Mouse (Mus musculus): ENCODE results near the gene Crybb1. TPM values are rescaled to one million over a fixed set of nuclear protein-coding genes. Genes with fewer than 3 reads are reported as not detected.

Gene Crybb1
- polyA plus RNA-seq, 1 experiment from 2014 or later, result 0.30 TPM

- H3K4me2 ChIP-seq, result peak overlapping the region; percentile 43
- peaks cover 38% of the 10 kb centered on the region for H3K27me3 ChIP-seq
- peak overlapping the region; percentile 65 for H3K27ac ChIP-seq
- peak overlapping the region; percentile 40; the same call in 1 of the 2 replicates for H3K9ac ChIP-seq
- 28% methylated on average over 9 of the region's 9 CpGs for WGBS (ENCODE audit: insufficient replicate concordance)
- H3K36me3 ChIP-seq, result no peaks in the 10 kb centered on the region
- H3K9me3 ChIP-seq (replicated peaks), result no peaks in the 10 kb centered on the region
- no peak overlapping the region for H3K4me3 ChIP-seq (replicated peaks)
- H3K4me1 ChIP-seq (replicated peaks), result peaks cover 43% of the 10 kb centered on the region
- DNase-seq (no peak), ATAC-seq (ENCODE audit: low read depth) (peak; percentile 21; the same call in 1 of the 2 replicates)
Observed at GRCm38 (mm10) chr5:112266011-112266777, 10.6 kb downstream of the Crybb1 start.

- Histone ChIP-seq H3K4me1 (replicated peaks) (peaks cover 54% of the 10 kb centered on the region), H3K9ac (no peak overlapping the region), H3K4me2 (no peak overlapping the region), H3K36me3 (no peaks in the 10 kb centered on the region), H3K9me3 (replicated peaks) (no peaks in the 10 kb centered on the region), H3K4me3 (replicated peaks) (no peak overlapping the region), H3K27me3 (peaks cover 38% of the 10 kb centered on the region), H3K27ac (no peak overlapping the region)
- DNase-seq, result no peak
- WGBS (ENCODE audit: insufficient replicate concordance), result 33% methylated on average over 24 of the region's 24 CpGs
- ATAC-seq (ENCODE audit: low read depth), result no peak
Observed at GRCm38 (mm10) chr5:112270764-112271541, 15.3 kb downstream of the Crybb1 start.

- H3K36me3 ChIP-seq, result no peaks in the 10 kb centered on the region
Observed at GRCm38 (mm10) chr5:112272934-112273333, 17.3 kb downstream of the Crybb1 start.

GRCm38 (mm10) chr5:112273746-112274463, 18.3 kb downstream of the Crybb1 start:
- H3K27ac ChIP-seq, result no peak overlapping the region
- H3K4me1 ChIP-seq (replicated peaks), result peaks cover 55% of the 10 kb centered on the region
- peaks cover 25% of the 10 kb centered on the region for H3K27me3 ChIP-seq
- no peak overlapping the region for H3K9ac ChIP-seq
- no peaks in the 10 kb centered on the region for H3K36me3 ChIP-seq
- H3K4me3 ChIP-seq (replicated peaks), result no peak overlapping the region
- H3K4me2 ChIP-seq, result no peak overlapping the region
- H3K9me3 ChIP-seq (replicated peaks), result no peaks in the 10 kb centered on the region
- WGBS (ENCODE audit: insufficient replicate concordance), result 30% methylated on average over 2 of the region's 2 CpGs
- ATAC-seq (ENCODE audit: low read depth) (no peak), DNase-seq (no peak)

More at GRCm38 (mm10) chr5:112272934-112273333, 17.3 kb downstream of the Crybb1 start:
- no peak overlapping the region for H3K27ac ChIP-seq
- H3K9ac ChIP-seq, result no peak overlapping the region
- peaks cover 55% of the 10 kb centered on the region for H3K4me1 ChIP-seq (replicated peaks)
- H3K9me3 ChIP-seq (replicated peaks), result no peaks in the 10 kb centered on the region
- WGBS (ENCODE audit: insufficient replicate concordance), result 49% methylated on average over 2 of the region's 2 CpGs
- no peak overlapping the region for H3K4me3 ChIP-seq (replicated peaks)
- H3K4me2 ChIP-seq, result no peak overlapping the region
- no peak for ATAC-seq (ENCODE audit: low read depth)
- no peak for DNase-seq
- H3K27me3 ChIP-seq, result peaks cover 33% of the 10 kb centered on the region

GRCm38 (mm10) chr5:112275021-112275804, 19.6 kb downstream of the Crybb1 start:
- Histone ChIP-seq H3K4me1 (replicated peaks) (peaks cover 63% of the 10 kb centered on the region), H3K9ac (peak overlapping the region; percentile 64; the same call in 1 of the 2 replicates), H3K27ac (no peak overlapping the region), H3K27me3 (peaks cover 13% of the 10 kb centered on the region), H3K4me3 (replicated peaks) (peak overlapping the region; percentile 78), H3K4me2 (peak overlapping the region; percentile 94), H3K36me3 (no peaks in the 10 kb centered on the region), H3K9me3 (replicated peaks) (no peaks in the 10 kb centered on the region)
- 53% methylated on average over 4 of the region's 4 CpGs for WGBS (ENCODE audit: insufficient replicate concordance)
- ATAC-seq (ENCODE audit: low read depth) (no peak), DNase-seq (no peak)

GRCm38 (mm10) chr5:112276267-112276873, 20.8 kb downstream of the Crybb1 start, which contains the start of gene Tpst2:
Gene Tpst2, plus strand, starts transcription at chr5:112276691.
- Histone ChIP-seq H3K4me1 (replicated peaks) (peaks cover 69% of the 10 kb centered on the region), H3K27ac (peak within 1 kb of the TSS; percentile 85), H3K36me3 (no peaks in the 10 kb centered on the region), H3K27me3 (peaks cover 2% of the 10 kb centered on the region; the same call in 1 of the 2 replicates), H3K4me3 (replicated peaks) (peak within 1 kb of the TSS; percentile 78), H3K9ac (peak within 1 kb of the TSS; percentile 86), H3K9me3 (replicated peaks) (no peaks in the 10 kb centered on the region), H3K4me2 (peak within 1 kb of the TSS; percentile 94)
- WGBS (ENCODE audit: insufficient replicate concordance), result under 1% methylated on average over 61 of the region's 62 CpGs
- DNase-seq (peak; percentile 100), ATAC-seq (ENCODE audit: low read depth) (peak; percentile 91)

GRCm38 (mm10) chr5:112276907-112277348, 21.3 kb downstream of the Crybb1 start:
- Histone ChIP-seq H3K9ac (peak overlapping the region; percentile 86), H3K27me3 (no peaks in the 10 kb centered on the region), H3K36me3 (no peaks in the 10 kb centered on the region), H3K27ac (peak overlapping the region; percentile 85), H3K4me2 (peak overlapping the region; percentile 94), H3K4me3 (replicated peaks) (peak overlapping the region; percentile 78), H3K4me1 (replicated peaks) (peaks cover 74% of the 10 kb centered on the region), H3K9me3 (replicated peaks) (no peaks in the 10 kb centered on the region)
- ATAC-seq (ENCODE audit: low read depth) (no peak), DNase-seq (no peak)
- WGBS (ENCODE audit: insufficient replicate concordance), result under 1% methylated on average over 24 of the region's 24 CpGs

- WGBS (ENCODE audit: insufficient replicate concordance), result 54% methylated on average over 11 of the region's 11 CpGs
- Histone ChIP-seq H3K4me1 (replicated peaks) (peaks cover 82% of the 10 kb centered on the region), H3K4me2 (peak overlapping the region; percentile 94), H3K27ac (no peak overlapping the region), H3K4me3 (replicated peaks) (peak overlapping the region; percentile 78), H3K9ac (peak overlapping the region; percentile 86), H3K9me3 (replicated peaks) (no peaks in the 10 kb centered on the region), H3K36me3 (no peaks in the 10 kb centered on the region), H3K27me3 (no peaks in the 10 kb centered on the region)
- no peak for DNase-seq
- no peak for ATAC-seq (ENCODE audit: low read depth)
Observed at GRCm38 (mm10) chr5:112277906-112278470, 22.4 kb downstream of the Crybb1 start.

- Histone ChIP-seq H3K9me3 (replicated peaks) (no peaks in the 10 kb centered on the region), H3K36me3 (no peaks in the 10 kb centered on the region), H3K4me1 (replicated peaks) (peaks cover 90% of the 10 kb centered on the region), H3K9ac (peak overlapping the region; percentile 47), H3K4me2 (peak overlapping the region; percentile 94), H3K4me3 (replicated peaks) (0 out of 2 replicates have a peak overlapping the region, but pooled peaks have one; percentile 14), H3K27me3 (no peaks in the 10 kb centered on the region), H3K27ac (peak overlapping the region; percentile 78)
- DNase-seq, result no peak
- WGBS (ENCODE audit: insufficient replicate concordance), result 45% methylated on average over 17 of the region's 17 CpGs
- no peak for ATAC-seq (ENCODE audit: low read depth)
Observed at GRCm38 (mm10) chr5:112279181-112280021, 23.8 kb downstream of the Crybb1 start.
